Mouse (Mus musculus): ENCODE results near the gene Nup107.

Nup107 gene

DNA sequence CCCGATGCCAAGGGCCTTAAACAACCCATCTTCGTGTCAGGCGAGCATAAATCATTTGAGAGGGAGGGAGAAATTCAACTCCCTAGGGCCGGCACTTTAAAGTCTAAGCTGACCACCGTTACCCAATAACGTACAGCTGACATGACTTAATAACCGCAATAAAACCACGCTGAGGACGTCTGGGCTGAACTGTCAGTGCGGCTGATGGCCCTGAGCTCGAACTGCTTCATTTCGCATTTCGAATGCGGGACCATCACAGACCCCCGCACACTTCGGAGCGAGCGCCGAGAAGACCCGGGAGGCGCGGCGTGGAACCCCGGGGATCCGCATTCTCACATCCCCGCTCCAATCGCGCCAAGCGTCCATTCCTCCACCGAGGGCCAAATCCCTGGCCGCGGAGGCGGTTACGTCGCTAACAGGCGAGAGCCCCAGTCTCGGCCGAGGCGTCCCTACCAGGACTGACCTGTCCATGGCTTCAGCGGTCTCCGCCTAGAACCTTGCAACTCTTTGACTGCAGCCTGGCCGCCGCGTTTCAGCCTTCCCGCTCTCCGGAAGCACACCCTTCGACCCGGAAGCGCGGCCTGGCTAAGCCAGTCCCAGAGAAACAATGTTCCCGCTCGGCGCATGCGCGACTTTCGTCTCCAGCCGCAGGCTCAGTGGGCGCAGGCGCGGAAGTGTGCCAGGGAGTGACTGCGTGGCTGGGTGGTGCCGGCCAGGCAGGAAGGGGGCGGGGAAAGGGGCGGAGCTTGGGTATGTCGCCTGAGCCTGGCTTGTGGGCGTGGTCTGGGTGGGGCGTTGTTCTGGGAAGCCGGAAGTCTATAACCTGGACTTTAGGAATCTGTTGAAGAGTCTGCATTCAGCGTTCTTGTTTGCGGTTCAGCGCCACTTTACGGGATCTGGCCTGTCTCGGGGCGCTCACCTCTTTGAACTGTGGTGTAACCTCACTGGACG is at the start of gene Nup107:
TSS of gene Nup107 (minus strand) at position 565 of the 951 bp plus-strand sequence.
- peak; percentile 100 for DNase-seq

DNA sequence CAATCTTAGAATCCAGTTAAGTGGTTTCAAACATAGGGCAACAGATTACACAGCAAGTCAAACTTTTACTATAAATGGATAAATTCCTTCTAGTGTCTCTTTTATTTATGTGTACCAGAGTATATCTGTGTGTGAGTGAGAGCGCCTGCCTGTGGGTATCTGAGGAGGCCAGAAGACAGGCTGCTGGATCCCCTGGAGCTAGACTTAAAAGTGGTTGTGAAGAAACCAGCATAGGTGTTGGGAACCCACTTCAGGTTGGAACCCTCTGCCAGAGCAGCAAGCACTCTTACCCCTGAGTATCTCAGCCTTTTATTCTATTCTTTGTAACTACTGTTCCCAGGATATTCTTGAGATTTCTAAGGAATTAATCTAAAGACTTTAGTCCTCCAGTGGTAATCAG is 49.3 kb upstream of the Nup107 start:
- DNase-seq: no peak

DNA sequence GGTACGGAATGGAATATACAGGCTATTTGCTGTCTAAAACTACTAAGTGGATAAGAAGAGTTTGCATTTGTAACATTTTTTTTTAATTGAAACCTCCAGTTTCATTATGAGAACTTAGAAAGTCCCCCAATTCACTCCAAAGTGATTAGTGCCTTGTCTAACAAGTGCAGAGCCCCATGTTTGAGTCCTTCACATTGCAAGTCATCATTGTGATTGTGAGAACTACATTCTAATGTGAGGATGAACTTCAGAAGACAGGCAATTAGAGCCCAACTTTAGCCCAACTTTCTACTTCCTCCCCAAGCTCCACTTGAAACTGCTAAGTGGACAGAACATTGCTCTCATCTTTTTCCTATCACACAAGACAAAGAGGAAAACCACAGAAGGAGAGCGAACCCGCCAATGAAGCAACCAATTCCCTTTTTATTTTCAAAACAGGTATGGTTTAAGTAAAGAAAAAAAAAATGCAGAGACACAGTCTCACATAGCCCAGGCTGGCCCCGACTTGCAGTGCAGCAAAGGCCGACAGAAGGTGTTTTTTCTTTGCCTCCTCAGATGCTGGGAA is 48.0 kb upstream of the Nup107 start:
- DNase-seq: no peak

DNA sequence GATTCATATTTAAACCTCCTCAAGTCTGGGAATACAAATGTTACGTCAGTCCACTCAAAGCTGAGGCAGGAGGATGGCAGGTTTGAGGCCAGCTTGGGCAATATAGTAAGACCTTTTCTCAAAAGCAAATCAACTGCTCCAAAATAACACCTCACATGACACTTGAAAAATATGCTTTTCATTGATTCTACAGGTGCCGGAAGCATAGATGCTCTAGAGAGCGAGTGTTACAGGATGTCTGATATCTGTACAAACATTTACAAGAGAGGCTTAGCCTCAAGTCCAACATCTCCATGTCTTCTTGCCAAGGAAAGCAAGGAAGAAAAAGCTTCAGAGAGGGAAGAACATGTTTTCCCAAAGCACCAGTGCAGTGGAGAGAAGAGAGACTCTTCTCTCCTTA is 47.2 kb upstream of the Nup107 start:
- no peak for DNase-seq

DNA sequence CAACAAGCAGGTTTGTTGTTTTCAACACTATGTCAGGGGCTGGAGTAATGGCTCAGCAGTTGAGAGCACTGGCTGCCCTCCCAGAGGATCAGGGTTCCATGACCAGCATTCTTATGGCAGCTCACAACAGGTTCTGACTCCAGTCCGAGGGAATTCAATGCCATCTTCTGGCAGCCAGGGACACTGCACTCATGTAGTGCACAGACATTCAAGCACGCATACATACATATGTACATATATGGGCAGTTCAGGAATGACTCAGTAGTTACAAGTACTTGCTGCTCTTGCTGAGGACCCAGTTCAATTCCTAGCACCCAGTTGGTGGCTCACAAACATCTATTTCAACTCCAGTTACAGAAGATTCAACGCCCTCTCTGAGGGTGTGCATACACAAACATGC is 46.4 kb upstream of the Nup107 start:
- no peak for DNase-seq

DNA sequence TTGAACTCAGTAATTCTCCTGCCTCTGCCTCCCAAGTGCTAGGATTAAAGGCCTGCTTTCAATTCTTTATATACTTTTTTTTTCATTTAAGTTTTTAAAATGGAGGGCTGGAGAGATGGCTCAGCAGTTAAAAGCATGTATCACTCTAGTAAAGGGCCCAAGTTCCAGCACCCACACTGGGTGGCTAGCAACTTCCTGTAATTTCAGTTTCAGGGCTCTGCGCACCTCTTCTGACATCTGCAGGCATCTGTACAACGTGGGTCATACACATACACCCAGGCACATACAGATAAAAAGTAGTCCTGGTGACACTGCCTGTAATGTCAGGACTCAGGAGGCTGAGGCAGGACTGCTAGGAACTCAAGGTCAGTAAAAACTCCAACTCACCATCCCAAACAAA is 43.8 kb upstream of the Nup107 start:
- no peak for DNase-seq

DNA sequence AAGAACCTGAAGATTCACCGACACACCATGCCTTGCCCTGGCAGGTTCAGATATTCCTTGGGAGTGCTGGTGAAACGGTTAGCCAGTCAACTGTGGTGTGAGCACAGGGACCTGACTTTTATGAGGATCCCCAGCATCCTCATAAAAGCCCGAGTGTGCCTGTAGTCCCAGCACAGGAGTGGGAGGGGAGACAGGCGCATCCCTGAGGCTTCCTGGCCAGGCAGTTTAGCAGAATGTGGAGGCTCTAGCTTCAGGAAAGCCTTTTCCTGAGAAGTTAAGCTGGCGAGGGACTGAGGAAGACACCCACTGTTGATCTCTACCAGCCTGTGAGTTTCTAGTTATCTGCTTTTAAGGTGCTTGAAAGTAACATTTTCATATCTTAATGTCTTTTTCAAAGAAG is 42.9 kb upstream of the Nup107 start:
- DNase-seq: no peak

DNA sequence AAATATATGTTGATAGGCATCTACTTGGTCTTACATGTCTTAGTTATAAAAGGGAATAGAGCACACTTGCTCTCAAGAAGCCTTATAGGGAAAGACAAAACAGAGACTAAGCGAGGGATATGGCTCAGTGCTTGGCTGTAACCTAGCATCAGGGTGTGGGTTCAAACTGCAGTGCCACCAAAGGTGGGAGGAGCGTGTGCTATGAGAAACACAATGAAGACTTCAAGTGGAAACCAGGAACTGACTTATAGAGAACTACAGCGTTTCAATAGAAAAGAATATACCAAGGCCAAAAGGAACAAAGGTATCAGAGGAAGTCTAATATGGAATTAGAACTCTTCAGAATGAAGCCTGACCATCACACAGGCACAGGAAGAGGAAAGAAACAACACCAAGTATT is 38.3 kb upstream of the Nup107 start:
- no peak for DNase-seq

DNA sequence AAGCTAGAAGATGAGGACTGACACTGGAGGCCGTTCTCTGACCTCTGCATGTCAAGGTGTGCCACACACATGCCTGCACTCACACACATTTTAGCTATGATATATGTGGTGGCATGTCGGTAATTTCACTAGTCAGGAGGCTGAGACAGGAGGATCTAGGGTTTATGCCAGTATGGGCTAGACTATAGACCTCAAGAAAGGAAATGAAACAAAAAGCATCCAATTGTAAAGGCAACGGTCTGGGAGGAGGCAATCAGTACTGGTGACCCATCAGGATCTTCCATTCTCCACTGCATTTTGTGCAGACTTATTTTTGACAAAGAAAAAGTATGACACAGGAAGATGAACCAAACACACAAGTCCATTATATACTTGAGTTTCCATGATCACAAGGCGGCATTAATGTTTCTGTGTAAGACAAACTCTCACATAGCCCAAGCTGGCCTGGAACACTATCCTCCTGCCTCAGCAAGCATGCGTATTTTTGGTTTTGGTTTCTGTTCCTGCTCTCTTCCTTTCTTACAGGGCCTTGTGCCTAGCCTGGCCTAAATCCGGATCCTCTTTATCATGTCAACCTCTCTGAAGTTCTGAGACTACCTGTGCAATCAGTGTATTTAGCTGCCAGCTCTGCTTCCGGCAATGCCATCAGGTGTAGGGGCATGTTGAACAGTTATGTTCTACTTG is 37.1 kb upstream of the Nup107 start:
- no peak for DNase-seq

DNA sequence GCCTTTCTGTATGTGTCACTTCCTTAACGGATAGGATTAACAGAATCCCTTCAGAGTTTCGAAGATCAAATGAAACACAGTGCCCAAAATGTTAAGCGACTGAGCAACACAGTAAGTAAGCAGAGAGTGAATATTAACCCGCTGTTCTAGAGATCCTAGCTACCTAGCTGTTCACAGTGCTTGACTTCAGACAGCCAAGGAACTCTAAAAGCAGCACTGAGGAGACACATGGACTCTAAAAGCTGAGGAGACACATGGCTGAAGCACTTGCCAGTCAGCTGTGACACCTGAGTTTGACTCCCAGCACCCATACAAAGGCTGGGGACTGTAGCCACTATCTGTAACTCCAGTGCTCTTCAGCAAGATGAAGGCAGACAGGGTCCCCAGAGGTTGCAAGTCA is 36.5 kb upstream of the Nup107 start:
- DNase-seq: no peak

DNA sequence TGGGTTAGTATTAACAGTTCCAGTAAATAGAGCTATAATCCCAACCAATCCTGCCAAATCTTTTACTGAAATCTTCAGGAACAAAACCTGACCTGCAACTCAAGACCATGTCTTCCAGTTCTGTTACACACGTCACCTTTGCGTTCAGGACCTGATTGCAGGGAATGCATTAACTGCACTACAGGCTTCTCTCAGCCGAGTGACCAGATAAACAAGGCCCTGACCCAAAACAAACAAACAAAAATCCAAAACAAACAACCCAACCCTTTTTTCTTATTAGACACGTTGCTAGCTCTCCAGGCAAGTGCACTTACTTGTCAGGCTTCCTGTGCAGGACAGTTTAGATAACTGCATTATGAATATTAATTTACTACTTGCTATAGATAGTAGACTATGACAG is 36.0 kb upstream of the Nup107 start:
- DNase-seq: no peak

DNA sequence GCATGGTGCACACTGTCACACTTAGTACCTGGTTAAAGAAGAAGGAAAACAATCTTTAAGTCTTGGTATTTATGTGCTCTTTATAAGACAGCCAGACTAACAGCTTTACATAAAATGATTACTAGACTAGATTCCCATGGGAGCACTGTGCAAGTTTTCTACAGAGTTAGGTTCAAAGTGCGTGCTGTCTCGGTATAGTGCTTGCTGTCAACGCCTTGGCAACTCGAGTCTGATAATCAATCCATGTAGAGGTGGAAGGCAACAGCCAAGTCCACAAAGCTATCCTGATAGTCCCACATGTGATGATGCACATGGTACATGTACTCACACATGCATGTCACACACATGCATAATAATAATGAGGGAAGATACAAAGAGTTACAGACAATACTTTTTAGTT is 32.1 kb upstream of the Nup107 start:
- DNase-seq: no peak

DNA sequence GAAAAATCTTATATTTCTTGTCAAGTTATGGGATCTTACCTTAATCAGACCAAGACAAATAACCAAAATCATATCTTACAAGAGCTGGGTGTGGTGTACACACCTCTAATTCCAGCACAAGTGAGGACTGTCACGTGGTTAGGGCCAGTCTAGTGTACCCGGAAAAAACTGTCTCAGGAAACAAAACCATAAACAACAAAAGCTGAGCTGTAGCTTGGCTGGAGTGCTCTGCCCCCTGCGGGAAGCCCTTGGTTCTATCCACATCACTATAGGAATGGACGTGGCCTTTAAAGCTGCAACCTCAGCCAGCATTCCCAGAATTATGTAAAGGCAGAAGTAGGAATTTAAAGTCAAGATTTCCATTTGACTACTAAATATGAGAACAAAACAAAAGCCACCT is 31.6 kb upstream of the Nup107 start:
- DNase-seq: peak; percentile 47

DNA sequence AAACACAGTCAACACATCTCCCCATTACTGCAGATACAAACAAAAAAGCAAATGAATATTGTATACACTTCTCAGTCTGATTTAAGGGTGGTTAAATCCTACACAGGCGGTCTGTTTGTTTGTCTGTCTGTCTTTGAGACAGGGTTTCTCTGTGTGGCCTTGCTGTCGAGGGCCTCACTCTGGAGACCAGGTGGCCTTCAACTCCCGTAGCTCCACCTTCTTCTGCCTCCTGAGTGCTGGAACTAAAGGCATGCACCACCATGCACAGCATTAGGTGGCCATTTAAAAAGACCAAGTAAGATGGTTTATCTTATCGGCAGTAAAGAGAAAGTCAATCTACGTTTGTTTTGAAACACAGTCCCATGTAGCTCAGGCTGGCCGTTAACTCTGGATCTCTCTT is 30.8 kb upstream of the Nup107 start:
- DNase-seq: no peak

DNA sequence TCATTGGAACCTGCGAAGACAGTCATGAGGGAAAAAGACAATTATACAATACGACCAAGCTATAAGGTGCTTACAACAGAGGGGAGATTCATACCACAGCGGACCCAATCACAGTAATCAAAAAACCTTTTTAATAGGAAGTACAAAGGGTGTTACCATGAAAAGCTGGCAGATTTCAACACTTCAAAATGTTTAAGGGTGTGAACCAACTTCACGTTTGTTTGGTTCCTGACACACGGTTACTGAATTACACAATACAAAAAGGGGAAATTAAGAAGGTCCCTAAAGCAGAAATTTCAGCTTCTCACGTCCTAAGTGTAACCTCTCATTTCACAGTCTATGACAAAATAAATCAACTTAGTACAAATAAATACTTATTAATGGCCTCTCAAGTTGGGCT is 26.1 kb upstream of the Nup107 start:
- no peak for DNase-seq

DNA sequence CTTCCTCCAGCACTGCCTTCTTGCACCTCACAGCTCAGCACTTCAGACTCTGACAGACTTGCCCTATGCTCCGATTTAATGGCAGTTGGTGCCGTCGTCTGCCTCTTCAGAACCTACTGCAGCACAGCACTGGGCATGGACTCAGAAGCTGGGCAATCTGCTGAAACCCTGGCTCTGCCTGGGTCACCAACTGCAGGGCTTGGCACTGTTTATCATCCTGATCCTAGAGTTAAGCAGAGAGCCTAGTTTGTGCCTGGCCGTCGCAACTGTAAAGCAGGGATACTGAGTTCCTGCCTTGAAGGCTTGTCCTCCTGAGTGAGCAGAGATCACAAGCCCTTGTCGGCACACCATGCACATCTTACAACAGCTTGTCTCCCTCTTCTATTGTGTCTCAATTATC is 24.2 kb upstream of the Nup107 start:
- DNase-seq: no peak

DNA sequence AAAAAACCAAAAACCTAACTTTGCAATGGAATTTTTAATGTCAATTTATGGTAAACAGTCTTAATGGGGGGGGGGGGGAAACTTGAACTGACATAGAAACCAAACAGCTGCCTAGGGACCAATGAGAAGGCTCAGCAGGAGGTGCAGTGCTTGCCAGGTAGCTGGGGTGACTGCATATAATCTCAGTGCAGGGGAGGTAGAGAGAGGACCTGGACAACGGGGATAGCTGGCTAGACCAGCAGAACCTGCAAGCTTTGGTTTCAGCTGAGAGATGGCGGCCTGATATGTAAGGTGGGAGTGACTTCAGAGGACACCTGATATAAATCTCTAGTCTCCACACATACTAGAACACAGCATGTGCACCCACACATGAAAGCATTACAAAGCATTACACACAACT is 20.0 kb upstream of the Nup107 start:
- no peak for DNase-seq

DNA sequence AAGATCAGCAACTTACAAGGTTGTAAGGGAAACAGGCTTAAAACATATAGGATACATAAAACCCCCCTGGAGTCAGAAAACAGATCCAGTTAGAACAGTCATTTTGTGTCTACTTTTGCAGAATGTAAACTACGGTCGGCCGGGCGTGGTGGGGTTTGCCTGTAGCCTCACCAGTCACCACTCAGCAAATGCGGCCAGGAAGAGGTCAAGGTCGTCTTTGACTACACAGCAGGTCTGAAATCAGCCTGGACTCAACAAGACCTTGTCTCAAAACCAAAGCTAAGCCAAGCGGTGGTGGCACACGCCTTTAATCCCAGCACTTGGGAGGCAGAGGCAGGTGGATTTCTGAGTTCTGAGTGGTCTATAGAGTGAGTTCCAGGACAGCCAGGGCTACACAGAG is 19.1 kb upstream of the Nup107 start:
- DNase-seq: no peak

DNA sequence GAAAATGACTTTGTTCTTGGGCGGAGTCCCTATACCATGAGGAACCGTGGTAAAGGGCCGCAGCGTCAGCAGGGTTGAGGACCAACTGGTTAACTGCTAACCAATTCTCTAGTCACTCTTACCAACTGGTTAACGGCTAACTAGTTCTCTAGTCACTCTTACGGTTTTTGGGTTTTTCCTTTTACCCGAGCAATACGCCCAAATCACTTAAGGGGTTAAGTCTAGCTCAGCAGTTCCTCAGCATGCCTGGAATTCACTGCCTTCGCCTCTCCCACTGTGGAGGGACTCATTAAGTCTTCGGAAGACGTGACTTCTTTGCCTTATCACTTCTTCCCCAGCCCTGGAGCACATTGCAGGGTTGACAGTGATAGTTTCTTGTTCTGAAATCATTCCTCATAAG is 18.0 kb upstream of the Nup107 start:
- DNase-seq: no peak

DNA sequence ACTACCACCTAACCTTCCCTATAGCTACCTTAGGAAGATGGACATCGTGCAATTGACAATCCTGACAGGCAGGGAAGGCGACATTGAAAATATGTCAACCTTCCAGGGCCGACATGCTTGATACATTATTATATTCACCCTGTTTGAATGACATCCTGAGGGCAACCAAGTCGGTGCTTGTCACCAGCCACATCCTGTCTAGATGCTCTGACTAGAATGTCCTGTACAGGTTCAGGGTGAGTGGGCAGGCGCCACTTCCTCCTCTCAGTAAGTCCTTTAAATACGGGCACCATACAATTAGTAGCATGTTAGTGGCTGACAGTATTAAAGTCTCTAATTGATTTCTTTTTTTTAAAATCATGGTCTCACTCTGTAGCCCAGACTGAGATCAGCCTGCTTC is 15.6 kb upstream of the Nup107 start:
- no peak for DNase-seq

DNA sequence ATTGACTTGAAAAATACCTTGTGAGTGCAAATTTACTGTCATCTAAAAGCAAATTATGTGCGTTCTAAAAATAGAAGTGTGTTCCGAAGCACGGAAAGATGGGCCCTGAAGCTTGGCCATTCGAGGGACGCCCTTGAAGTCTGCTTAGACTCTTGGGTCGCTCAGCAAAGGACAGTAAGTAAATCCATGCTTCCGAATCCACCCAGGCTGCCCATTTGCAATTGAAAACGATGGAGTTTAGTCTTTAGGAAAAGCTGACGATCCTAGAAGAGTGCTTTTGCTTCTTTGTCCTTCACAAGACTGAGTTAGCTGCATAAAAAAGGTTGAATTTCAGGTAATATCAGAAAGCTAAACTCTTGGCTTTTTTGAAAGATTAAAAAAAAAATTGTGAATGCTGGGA is 13.4 kb upstream of the Nup107 start:
- no peak for DNase-seq

DNA sequence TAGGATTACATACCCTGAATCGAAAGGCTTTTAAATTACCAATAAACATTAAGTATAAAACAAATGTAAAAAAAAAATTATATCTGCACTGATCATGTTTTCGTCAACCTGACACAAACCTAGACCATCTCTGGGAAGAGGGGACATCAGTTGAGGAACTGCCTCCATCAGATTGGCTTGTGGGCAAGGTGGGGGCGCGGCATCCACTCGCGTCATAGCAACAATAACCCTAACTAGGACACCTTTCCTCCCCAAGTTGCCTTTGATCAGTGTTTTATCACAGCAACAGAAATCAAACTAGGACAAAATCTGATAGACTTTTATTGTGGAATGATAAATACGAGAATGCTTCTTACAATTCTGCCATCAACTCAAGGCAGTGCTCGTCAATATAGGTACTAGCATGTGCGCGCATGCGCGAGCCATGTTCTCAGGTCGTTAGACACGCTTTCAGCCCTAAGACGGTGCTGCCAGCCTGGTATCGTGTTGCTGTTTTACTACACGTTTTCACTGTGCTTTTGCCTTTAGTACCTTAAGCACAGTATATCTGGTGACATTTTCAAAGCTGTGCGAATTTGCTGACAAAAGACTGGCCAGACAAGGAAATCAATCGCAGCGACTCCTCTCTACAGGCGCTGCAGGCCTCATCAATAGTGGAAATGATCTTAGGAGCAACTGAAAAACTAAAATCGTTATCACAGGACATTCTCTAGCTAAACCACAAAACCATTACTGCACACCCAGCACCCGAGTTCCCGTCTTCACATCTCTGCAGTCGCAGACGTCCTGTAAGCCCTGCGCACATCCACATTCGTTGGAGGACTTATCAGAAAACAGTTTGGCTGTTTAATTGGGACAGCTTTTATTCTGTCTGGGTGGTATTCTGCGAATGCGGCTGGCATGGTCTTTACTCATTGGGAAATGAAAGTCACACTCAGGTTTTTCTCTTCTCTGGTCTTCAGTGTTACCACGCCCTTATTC is 11.7 kb upstream of the Nup107 start:
- DNase-seq: no peak

DNA sequence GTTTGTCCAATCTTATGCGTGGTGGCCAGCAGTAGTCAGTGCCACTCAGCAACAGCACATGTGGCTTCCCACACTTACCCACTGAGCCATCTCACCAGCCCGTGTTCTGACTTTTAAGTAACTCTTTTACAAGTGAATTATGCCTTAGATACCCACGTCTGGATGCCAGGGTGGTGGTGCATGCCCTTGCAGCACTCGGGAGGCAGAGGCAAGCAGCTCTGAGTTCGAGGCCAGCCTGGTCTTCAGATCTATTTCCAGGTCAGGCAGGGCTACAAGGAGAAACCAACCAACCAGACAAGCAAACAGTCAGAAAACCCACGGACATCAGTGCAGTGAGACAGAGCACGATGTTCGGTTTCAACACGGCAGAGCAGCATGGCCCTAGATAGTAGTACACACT is 9.4 kb upstream of the Nup107 start:
- DNase-seq: no peak
